Mouse (Mus musculus) CD4-positive naive resting alpha-beta T cell, adult 76 days (primary cell): ENCODE measurements around the gene Hbq1b. TPM values are rescaled to one million over a fixed set of nuclear protein-coding genes. Genes with fewer than 3 reads are reported as not detected.

Experiments
- total RNA-seq: library from RNA; stranded (reverse); gene quantifications from one replicate; pipeline ENCODE4 v1.2.4, GENCODE M21; 2023

Gene Hbq1b
- 1.5 TPM for total RNA-seq

DNA sequence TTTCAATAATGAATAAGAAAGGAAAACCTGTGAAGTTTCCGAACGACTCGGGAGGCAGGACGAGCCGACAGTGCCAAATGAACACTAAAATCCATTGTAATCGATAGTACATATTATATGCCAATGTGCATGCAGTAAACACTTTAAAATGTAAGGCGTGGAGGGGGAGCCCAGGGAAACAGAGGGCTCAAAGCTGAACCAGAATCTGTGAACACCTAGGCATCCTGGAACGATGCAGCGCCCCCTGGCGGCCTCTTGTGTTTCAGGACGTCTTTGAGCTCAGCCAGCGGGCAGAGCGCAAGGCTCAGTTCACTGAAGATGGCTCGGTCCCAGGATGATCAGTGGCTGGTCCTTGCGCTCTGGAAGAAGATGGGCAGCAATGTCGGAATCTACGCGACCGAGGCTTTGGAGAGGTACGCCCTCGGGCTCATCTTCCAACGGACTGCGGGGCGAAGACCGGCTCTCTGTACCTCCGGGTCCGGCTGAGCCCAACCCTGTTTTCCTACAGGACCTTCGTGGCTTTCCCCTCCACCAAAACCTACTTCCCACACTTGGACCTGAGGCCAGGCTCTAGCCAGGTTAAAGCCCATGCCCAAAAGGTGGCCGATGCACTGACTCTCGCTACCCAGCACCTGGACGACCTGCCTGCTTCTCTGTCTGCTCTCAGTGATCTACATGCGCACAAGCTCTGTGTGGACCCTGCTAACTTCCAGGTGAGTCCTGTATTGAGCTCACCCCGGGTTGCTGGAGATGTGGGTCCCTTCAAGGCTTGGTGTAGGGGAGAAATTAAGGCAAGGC lies at the start of gene Hbq1b:
Gene Hbq1b, plus strand, starts transcription at position 271 of the 798 bp plus-strand sequence.

DNA sequence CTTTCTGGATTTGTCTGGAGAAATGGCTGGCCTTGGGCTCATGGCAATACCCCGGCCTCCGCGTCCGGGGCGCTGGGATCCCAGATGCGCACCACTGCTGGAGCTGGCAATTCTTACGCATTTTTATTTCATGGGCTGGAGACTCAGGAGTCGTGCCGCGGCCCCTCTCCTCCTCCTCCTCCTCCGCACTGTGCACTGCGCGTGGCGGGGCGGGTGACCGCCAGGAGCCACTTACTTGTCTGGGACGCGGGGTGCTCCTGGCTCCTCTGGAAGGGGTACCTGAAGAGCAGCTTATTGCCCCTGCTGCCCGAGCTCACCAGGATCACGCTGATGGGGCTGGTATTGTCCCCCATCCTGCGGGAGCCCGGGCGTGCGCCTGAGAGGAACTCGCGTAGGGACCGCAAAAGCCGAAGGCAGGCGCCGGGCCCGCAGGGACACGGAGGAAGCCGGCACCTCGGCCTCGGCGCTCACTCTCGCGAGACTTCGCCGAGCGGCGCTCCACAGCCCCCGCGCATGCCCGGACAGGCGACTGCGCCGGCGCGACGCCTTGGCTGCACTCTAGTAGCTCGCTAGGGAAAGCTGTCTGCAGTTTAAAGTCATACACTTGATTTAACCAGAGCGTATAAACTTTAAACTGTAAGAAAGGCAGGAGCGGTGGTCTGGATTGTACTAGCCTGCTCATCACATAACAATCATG lies 19.4 kb upstream of the Hbq1b start, which contains the start of gene Nprl3:
Gene Nprl3, minus strand, starts transcription at position 520 of the 697 bp plus-strand sequence.

DNA sequence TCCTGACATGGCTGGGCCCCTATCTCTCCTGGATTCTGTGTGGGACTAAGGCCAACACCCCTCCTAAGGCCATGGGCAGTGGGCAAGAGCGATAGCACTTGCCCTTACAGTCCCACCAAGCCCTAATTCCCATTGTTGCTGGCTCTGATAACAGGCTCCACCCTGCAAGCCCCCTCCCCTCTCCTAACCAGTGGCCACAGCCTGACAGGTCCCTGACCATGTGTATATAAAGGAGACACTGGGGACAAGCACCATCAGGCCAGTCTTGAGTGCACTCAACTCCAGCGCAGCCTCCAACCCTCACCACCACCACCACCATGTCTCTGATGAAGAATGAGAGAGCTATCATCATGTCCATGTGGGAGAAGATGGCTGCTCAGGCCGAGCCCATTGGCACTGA lies 10.4 kb upstream of the Hbq1b start, which contains the start of gene Hba-x:
Gene Hba-x, plus strand, starts transcription at position 54 of the 400 bp plus-strand sequence.

DNA sequence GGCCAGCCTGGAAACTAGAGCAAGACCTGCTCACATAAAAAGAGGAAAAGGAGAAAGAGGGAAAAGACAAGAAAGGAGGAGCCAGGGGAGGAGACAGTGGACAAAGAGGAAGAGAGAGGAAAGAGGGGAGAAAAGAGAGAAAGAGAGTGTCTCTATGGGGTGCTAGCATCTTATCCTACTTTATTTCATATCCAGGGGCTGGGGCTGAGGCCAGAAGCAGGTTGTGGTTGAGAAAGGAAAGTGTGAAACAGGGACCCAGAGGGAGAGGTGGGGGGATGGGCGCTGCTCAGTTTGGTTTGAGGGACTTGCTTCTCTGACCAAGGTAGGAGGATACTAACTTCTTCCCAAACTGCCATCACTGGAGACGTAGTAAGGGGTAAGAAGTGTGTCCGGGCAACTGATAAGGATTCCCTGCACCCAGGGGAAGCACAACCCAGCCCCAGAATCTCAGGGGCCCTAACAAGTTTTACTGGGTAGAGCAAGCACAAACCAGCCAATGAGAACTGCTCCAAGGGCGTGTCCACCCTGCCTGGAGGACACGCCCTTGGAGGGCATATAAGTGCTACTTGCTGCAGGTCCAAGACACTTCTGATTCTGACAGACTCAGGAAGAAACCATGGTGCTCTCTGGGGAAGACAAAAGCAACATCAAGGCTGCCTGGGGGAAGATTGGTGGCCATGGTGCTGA lies 3.5 kb upstream of the Hbq1b start, which contains the start of gene Hba-a1:
Gene Hba-a1, plus strand, starts transcription at position 421 of the 687 bp plus-strand sequence.

DNA sequence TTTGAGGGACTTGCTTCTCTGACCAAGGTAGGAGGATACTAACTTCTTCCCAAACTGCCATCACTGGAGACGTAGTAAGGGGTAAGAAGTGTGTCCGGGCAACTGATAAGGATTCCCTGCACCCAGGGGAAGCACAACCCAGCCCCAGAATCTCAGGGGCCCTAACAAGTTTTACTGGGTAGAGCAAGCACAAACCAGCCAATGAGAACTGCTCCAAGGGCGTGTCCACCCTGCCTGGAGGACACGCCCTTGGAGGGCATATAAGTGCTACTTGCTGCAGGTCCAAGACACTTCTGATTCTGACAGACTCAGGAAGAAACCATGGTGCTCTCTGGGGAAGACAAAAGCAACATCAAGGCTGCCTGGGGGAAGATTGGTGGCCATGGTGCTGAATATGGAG lies 9.4 kb downstream of the Hbq1b start, which contains the start of gene Hba-a2:
Gene Hba-a2, plus strand, starts transcription at position 287 of the 400 bp plus-strand sequence.

DNA sequence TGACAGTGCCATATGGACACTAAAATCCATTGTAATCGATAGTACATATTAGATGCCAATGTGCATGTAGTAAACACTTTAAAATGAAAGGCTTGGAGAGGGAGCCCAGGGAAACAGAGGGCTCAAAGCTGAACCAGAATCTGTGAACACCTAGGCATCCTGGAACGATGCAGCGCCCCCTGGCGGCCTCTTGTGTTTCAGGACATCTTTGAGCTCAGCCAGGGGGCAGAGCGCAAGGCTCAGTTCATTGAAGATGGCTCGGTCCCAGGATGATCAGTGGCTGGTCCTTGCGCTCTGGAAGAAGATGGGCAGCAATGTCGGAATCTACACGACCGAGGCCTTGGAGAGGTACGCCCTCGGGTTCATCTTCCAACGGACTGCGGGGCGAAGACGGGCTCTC lies 13.1 kb downstream of the Hbq1b start, which contains the start of gene Hbq1a:
Gene Hbq1a, plus strand, starts transcription at position 205 of the 400 bp plus-strand sequence.

Other genes starting within 250 kb of the Hbq1b start
- gene Il9r, start 86.7 kb upstream of the Hbq1b start, total RNA-seq, result 5.5 TPM
- 13.9 TPM for gene Snrnp25, start 81.5 kb upstream of the Hbq1b start, total RNA-seq
- gene Rhbdf1, start 64.7 kb upstream of the Hbq1b start, total RNA-seq, result 0.91 TPM
- gene Mpg, start 60.5 kb upstream of the Hbq1b start, total RNA-seq, result 24.2 TPM
- 56.2 TPM for gene Nprl3, start 19.3 kb upstream of the Hbq1b start, total RNA-seq
- gene Hba-x, start 10.6 kb upstream of the Hbq1b start, total RNA-seq, result not detected
- 2,503 TPM for gene Hba-a1, start 3.5 kb upstream of the Hbq1b start, total RNA-seq
- gene Hba-a2, start 9.5 kb downstream of the Hbq1b start, total RNA-seq, result 3,017 TPM
- not detected for gene Hbq1a, start 13.1 kb downstream of the Hbq1b start, total RNA-seq
- gene Sh3pxd2b, start 60.9 kb downstream of the Hbq1b start, total RNA-seq, result 0.18 TPM
- gene Ubtd2, start 168.4 kb downstream of the Hbq1b start, total RNA-seq, result 5.8 TPM
- gene Efcab9, start 245.1 kb downstream of the Hbq1b start, total RNA-seq, result not detected
- gene Stk10, start 246.3 kb downstream of the Hbq1b start, total RNA-seq, result 271 TPM